9 mouse cellular contexts compared by ENCODE assay signal in genomic region chr19:4220957-4221743, GRCm38 (mm10). TPM values are rescaled to one million over a fixed set of nuclear protein-coding genes. Genes with fewer than 3 reads are reported as not detected.
DNase-seq lines count a peak whose midpoint lies in the region; ATAC-seq lines count a peak whose summit lies in the region.
"Had no signal": no experiment of that assay in that cellular context is flagged by ENCODE, and none has a peak within 500 bp of the region (broad histone marks: within the 10 kb centered on the region; RNA-seq: fewer than 3 reads in every experiment).

No protein-coding gene starts in this region.

- no peak overlapping the region for H3K4me3 ChIP-seq in heart, embryonic 13.5 days
- no peak overlapping the region for H3K4me3 ChIP-seq in limb, embryonic 10.5 days

- peak overlapping the region; percentile 40 for H3K4me2 ChIP-seq in heart, embryonic 13.5 days

- no peaks in the 10 kb centered on the region for H3K36me3 ChIP-seq in heart, embryonic 13.5 days
- peaks cover 29% of the 10 kb centered on the region for H3K36me3 ChIP-seq in limb, embryonic 10.5 days
- peaks cover 3% of the 10 kb centered on the region; the same call in 1 of the 2 replicates for H3K36me3 ChIP-seq in splenic B cell, adult 2 months (ENCODE audit: control insufficient read depth, insufficient read depth, low read length, poor library complexity, severe bottlenecking)

- peak overlapping the region; percentile 54 for H3K27ac ChIP-seq in heart, embryonic 13.5 days (replicated peaks)
- peak overlapping the region; percentile 39; the same call in 1 of the 2 replicates for H3K27ac ChIP-seq in limb, embryonic 10.5 days

- peak overlapping the region; percentile 50 for H3K9ac ChIP-seq in heart, embryonic 13.5 days

- H3K9me3 ChIP-seq in heart, embryonic 13.5 days = no peaks in the 10 kb centered on the region
- no peaks in the 10 kb centered on the region for H3K9me3 ChIP-seq in limb, embryonic 10.5 days (replicated peaks)

- intact Hi-C loops in left cerebral cortex, postnatal 10 days (cut with DNase I) = loop anchor here (10.0 kb wide), 3 partner anchors 116 to 276 kb away; partner anchors contain the start of gene Ndufv1

- peaks cover 74% of the 10 kb centered on the region for H3K27me3 ChIP-seq in heart, embryonic 13.5 days (replicated peaks)
- H3K27me3 ChIP-seq in limb, embryonic 10.5 days (ENCODE audit: low read depth, poor library complexity, severe bottlenecking) = peaks cover 29% of the 10 kb centered on the region
- no peaks in the 10 kb centered on the region for H3K27me3 ChIP-seq in splenic B cell, adult 2 months (ENCODE audit: control insufficient read depth, insufficient read depth, low read length, poor library complexity, severe bottlenecking)

- peaks cover 51% of the 10 kb centered on the region for H3K4me1 ChIP-seq in heart, embryonic 13.5 days
- H3K4me1 ChIP-seq in limb, embryonic 10.5 days = peaks cover 63% of the 10 kb centered on the region

- peak; percentile 35 for DNase-seq in thymus, postnatal 0 days (ENCODE audit: low spot score)
- no peak for DNase-seq in thymus, adult 18-20 months
- DNase-seq in limb, embryonic 10.5 days (ENCODE audit: low spot score) = no peak
- DNase-seq in splenic B cell, adult 2 months (ENCODE audit: low read depth, low spot score) = peak; percentile 43
- no peak for DNase-seq in left cerebral cortex, postnatal 10 days (ENCODE audit: extremely low spot score in 1 of 2, low spot score in 2 of 2)
- no peak for DNase-seq in right cerebral cortex, adult 2 months (ENCODE audit: low spot score in 2 of 2)
- no peak for DNase-seq in gastrocnemius, adult 18-20 months (ENCODE audit: low spot score)

- peak; percentile 29; the same call in 1 of the 2 replicates for ATAC-seq in heart, embryonic 13.5 days (ENCODE audit: extremely low read depth, insufficient number of reproducible peaks, low FRiP score, low TSS enrichment)

- 33% methylated on average over 14 of the region's 14 CpGs for WGBS in heart, embryonic 13.5 days
- WGBS in limb, embryonic 10.5 days = 32% methylated on average over 14 of the region's 14 CpGs

RNA-seq across cellular contexts. Expression of gene AC109138.7, which starts 7.0 kb away (rescaled TPM):
- not detected in 2 replicates for polyA plus RNA-seq in thymus, postnatal 0 days (2015; fragmentation: Nextera tagmentation; extraction: Ambion mirVana)
- polyA plus RNA-seq in heart, embryonic 13.5 days (2015; fragmentation: Nextera tagmentation; extraction: Ambion mirVana) = not detected in 2 replicates
- polyA plus RNA-seq in limb, embryonic 10.5 days (2016; fragmentation: Nextera tagmentation; extraction: Ambion mirVana) = not detected in 2 replicates
- total RNA-seq in left cerebral cortex, postnatal 10 days (2021) = not detected
- not detected for total RNA-seq in gastrocnemius, adult 18-20 months (2021)
- total RNA-seq: left cerebral cortex, postnatal 25 days had no signal

RNA-seq across cellular contexts. Expression of gene Clcf1, which starts 7.1 kb away (rescaled TPM):
- 2.1 and 2.5 TPM in 2 replicates for polyA plus RNA-seq in thymus, postnatal 0 days (2015; fragmentation: Nextera tagmentation; extraction: Ambion mirVana)
- polyA plus RNA-seq in heart, embryonic 13.5 days (2015; fragmentation: Nextera tagmentation; extraction: Ambion mirVana) = 1.1 and 1.9 TPM in 2 replicates
- 4.3 and 6.0 TPM in 2 replicates for polyA plus RNA-seq in limb, embryonic 10.5 days (2016; fragmentation: Nextera tagmentation; extraction: Ambion mirVana)
- total RNA-seq in left cerebral cortex, postnatal 10 days (2021) = 1 to 10 TPM; 1.5 to 1.7 TPM
- under 1 TPM; 0.34 to 0.47 TPM for total RNA-seq in gastrocnemius, adult 18-20 months (2021)

RNA-seq across cellular contexts. Expression of gene Pold4, which starts 10.5 kb away (rescaled TPM):
- 41.2 and 44.3 TPM in 2 replicates for polyA plus RNA-seq in thymus, postnatal 0 days (2015; fragmentation: Nextera tagmentation; extraction: Ambion mirVana)
- polyA plus RNA-seq in heart, embryonic 13.5 days (2015; fragmentation: Nextera tagmentation; extraction: Ambion mirVana) = 19.9 and 23.5 TPM in 2 replicates
- polyA plus RNA-seq in limb, embryonic 10.5 days (2016; fragmentation: Nextera tagmentation; extraction: Ambion mirVana) = 14.0 and 16.2 TPM in 2 replicates
- 10 to 100 TPM; 12.8 to 16.2 TPM for total RNA-seq in left cerebral cortex, postnatal 10 days (2021)
- 10 to 100 TPM; 16.3 to 17.8 TPM for total RNA-seq in gastrocnemius, adult 18-20 months (2021)

RNA-seq across cellular contexts. Expression of gene Rad9a, which starts 19.7 kb away (rescaled TPM):
- 29.8 and 33.2 TPM in 2 replicates for polyA plus RNA-seq in thymus, postnatal 0 days (2015; fragmentation: Nextera tagmentation; extraction: Ambion mirVana)
- 21.3 and 22.2 TPM in 2 replicates for polyA plus RNA-seq in heart, embryonic 13.5 days (2015; fragmentation: Nextera tagmentation; extraction: Ambion mirVana)
- 58.2 and 61.5 TPM in 2 replicates for polyA plus RNA-seq in limb, embryonic 10.5 days (2016; fragmentation: Nextera tagmentation; extraction: Ambion mirVana)
- total RNA-seq in left cerebral cortex, postnatal 10 days (2021) = 1 to 10 TPM; 8.9 to 9.3 TPM
- 1 to 10 TPM; 2.6 to 2.8 TPM for total RNA-seq in gastrocnemius, adult 18-20 months (2021)

RNA-seq across cellular contexts. Expression of gene Ppp1ca, which starts 29.3 kb away (rescaled TPM):
- polyA plus RNA-seq in thymus, postnatal 0 days (2015; fragmentation: Nextera tagmentation; extraction: Ambion mirVana) = 995 and 1,030 TPM in 2 replicates
- polyA plus RNA-seq in heart, embryonic 13.5 days (2015; fragmentation: Nextera tagmentation; extraction: Ambion mirVana) = 642 and 729 TPM in 2 replicates
- polyA plus RNA-seq in limb, embryonic 10.5 days (2016; fragmentation: Nextera tagmentation; extraction: Ambion mirVana) = 1,070 and 1,129 TPM in 2 replicates
- 100 to 1,000 TPM; 331 to 336 TPM for total RNA-seq in left cerebral cortex, postnatal 10 days (2021)
- 100 to 1,000 TPM; 200 to 201 TPM for total RNA-seq in gastrocnemius, adult 18-20 months (2021)

Comparison
In these comparisons a context has a peak if more than half of its experiments do, and no peak if none do; other contexts are left out.
1. DNase-seq: peak in thymus, postnatal 0 days (single experiment) and splenic B cell, adult 2 months (single experiment); none in thymus, adult 18-20 months (0 of 2), limb, embryonic 10.5 days (single experiment), left cerebral cortex, postnatal 10 days (0 of 2), right cerebral cortex, adult 2 months (0 of 2) and gastrocnemius, adult 18-20 months (single experiment).